Mouse (Mus musculus) stomach, postnatal 0 days (tissue): Measurements from ENCODE around the gene Prx. TPM values are rescaled to one million over a fixed set of nuclear protein-coding genes. Genes with fewer than 3 reads are reported as not detected.

Experiments used
- ATAC-seq: fragments of 200-750 bp; cut with Nextera tagmentation; 2 replicates; pipeline ENCODE4 v1.8.0; 2017; ENCODE audit not compliant: low FRiP score, low TSS enrichment
- DNase-seq: peaks from one replicate; pipeline ENCODE4 v3.0.0-alpha.2; 2016; ENCODE audit warnings: low spot score
- H3K27ac ChIP-seq: fragments of 300-500 bp; sonication (generic); replicated peaks from 2 replicates; pipeline ENCODE4 v1.5.1; 2014; ENCODE audit warnings: mild to moderate bottlenecking, control low read depth
- H3K27me3 ChIP-seq: fragments of 300-500 bp; sonication (generic); 2 replicates; pipeline ENCODE4 v1.6.1; 2014; ENCODE audit warnings: low read length; ENCODE audit not compliant: control insufficient read depth, insufficient read depth
- H3K36me3 ChIP-seq: fragments of 300-500 bp; sonication (generic); 2 replicates; pipeline ENCODE4 v1.6.1; 2014; ENCODE audit warnings: low read length, mixed read lengths; ENCODE audit not compliant: control insufficient read depth, insufficient read depth
- H3K4me1 ChIP-seq: fragments of 300-500 bp; sonication (generic); replicated peaks from 2 replicates; pipeline ENCODE4 v1.6.1; 2014; ENCODE audit warnings: antibody characterized with exemption; ENCODE audit not compliant: control insufficient read depth, insufficient read depth
- H3K4me2 ChIP-seq: fragments of 300-500 bp; sonication (generic); replicated peaks from 2 replicates; pipeline ENCODE4 v1.6.1; 2014; ENCODE audit warnings: low read depth, mild to moderate bottlenecking, control low read depth, moderate library complexity
- H3K4me3 ChIP-seq: fragments of 300-500 bp; sonication (generic); 2 replicates; pipeline ENCODE4 v1.5.1; 2014; ENCODE audit warnings: low read depth, low read length, control low read depth
- H3K9ac ChIP-seq: fragments of 300-500 bp; sonication (generic); 2 replicates; pipeline ENCODE4 v1.6.1; 2014; ENCODE audit warnings: mild to moderate bottlenecking, low read length, control low read depth, mixed read lengths
- H3K9me3 ChIP-seq: fragments of 300-500 bp; sonication (generic); 2 replicates; pipeline ENCODE4 v1.6.1; 2016; ENCODE audit warnings: low read length; ENCODE audit not compliant: control insufficient read depth
- CTCF ChIP-seq: IDR thresholded peaks from 2 replicates; pipeline ENCODE4 v1.5.1; 2016; ENCODE audit warnings: antibody characterized with exemption, low read depth, mild to moderate bottlenecking, moderate library complexity
- EP300 ChIP-seq: optimal IDR thresholded peaks from 2 replicates; pipeline ENCODE3; 2016; ENCODE audit warnings: antibody characterized with exemption
- WGBS: fragments of 180-500 bp; shearing (Covaris S2); extraction: QIAGEN DNeasy Blood & Tissue Kit; methylation state at CpG from one replicate; pipeline ENCODE4 v1.1.7; 2014; 5-methylcytosine and 5-hydroxymethylcytosine counted together
- polyA plus RNA-seq: library from polyadenylated mRNA; unstranded; fragments of >200 nt; fragmentation: Nextera tagmentation; extraction: Ambion mirVana; gene quantifications from 2 replicates; pipeline ENCODE4 v1.2.1, GENCODE M21; 2015

Gene Prx
- polyA plus RNA-seq, 1 experiment from 2014 or later: 2.2 TPM

DNA sequence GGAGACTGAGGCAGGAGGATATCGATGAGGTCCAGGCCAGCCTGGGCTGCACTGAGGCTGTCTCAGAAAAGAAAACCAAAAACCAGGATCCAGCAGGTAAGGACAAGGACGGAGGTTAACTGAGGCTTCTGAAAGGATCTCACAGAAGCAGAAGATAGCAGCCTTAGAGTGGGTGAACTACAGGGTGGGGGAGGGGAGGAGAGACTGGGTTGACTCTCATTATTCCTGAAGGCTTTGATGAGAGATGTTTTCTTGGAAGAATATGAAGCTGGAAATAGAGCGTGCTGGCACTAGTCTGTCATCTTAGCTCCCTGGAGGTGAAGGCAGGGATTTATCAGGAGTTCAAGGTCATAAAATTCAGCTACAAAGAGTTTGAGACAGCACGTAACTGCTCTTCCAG lies 44.7 kb downstream of the Prx start:
- Histone ChIP-seq H3K27me3 (no peaks in the 10 kb centered on the region), H3K27ac (peak overlapping the region; percentile 30; the same call in 1 of the 2 replicates), H3K36me3 (peaks cover 5% of the 10 kb centered on the region; the same call in 1 of the 2 replicates), H3K4me1 (no peaks in the 10 kb centered on the region; the same call in 1 of the 2 replicates), H3K4me2 (no peak overlapping the region), H3K9me3 (no peaks in the 10 kb centered on the region), H3K9ac (no peak overlapping the region), H3K4me3 (no peak overlapping the region)
- whole genome bisulfite sequencing: 74% methylated on average over 4 of the region's 4 CpGs
- TF ChIP-seq CTCF (no peak), EP300 (no peak)
- DNase-seq (no peak), ATAC-seq (no peak)

DNA sequence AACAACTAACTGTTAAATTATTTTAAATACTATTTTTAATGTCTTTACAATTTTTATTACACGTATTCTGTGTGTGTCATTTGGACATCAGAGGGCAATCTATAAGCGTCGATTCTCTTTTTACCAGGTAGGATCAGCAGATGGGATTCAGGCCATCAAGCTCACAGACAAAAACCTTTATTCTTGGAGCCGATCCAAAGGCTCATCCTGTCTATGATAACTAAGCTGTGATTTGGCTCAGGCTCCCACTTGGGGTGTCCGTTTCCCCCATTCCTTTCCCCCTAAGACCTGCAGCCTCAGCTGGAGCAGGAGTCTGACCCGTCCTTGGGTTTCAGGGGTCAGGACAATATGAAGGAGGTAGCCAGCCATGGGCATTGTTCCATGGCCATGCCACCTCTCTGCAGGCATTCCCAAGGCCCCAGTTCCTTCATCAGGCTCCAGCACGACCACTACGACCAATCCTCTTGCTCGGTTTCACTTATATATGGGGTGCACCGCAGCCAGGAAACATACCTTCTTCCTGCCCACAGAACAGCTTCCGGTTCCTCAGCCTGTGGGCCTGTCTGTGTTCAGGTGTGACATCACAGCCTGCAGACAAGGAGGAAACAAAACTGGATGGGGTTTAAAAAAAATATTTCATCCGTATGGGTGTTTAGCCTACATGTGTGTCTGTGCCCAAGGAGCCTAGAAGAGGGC lies 45.7 kb downstream of the Prx start:
- no peak for DNase-seq

DNA sequence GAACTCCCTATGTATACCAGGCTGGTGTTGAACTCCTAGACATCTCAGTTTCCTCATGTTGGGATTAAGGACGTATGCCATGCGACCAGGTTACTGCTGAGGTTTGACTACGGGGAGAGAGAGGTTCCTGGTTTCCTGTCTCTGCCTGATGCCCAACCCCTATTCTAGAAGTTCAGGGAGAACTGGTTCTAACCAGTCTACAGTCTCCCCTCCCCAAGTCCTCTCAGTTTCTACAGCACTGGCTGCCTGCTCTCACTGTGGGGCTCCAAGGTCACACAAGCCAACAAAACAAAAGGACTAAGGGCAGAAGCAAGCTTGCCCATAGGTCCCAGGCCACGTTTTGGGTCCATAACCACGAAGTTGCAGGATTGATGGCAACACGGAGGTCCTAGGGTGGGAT lies 50.5 kb downstream of the Prx start:
- H3K27me3 ChIP-seq: no peaks in the 10 kb centered on the region
- no peaks in the 10 kb centered on the region for H3K4me1 ChIP-seq
- no peaks in the 10 kb centered on the region for H3K9me3 ChIP-seq
- 66% methylated on average over 6 of the region's 6 CpGs for WGBS
- TF ChIP-seq EP300 (no peak), CTCF (no peak)
- H3K4me3 ChIP-seq: no peak overlapping the region
- no peak overlapping the region for H3K4me2 ChIP-seq
- H3K9ac ChIP-seq: no peak overlapping the region
- no peaks in the 10 kb centered on the region for H3K36me3 ChIP-seq
- no peak for DNase-seq
- no peak overlapping the region for H3K27ac ChIP-seq
- no peak for ATAC-seq

More for the DNA sequence above, 45.7 kb downstream of the Prx start:
- 84% methylated on average over 12 of the region's 12 CpGs for WGBS
- Histone ChIP-seq H3K27ac (no peak overlapping the region), H3K4me3 (no peak overlapping the region), H3K9ac (no peak overlapping the region), H3K36me3 (no peaks in the 10 kb centered on the region), H3K4me1 (no peaks in the 10 kb centered on the region; the same call in 1 of the 2 replicates), H3K4me2 (no peak overlapping the region), H3K9me3 (no peaks in the 10 kb centered on the region), H3K27me3 (no peaks in the 10 kb centered on the region)
- no peak for ATAC-seq
- TF ChIP-seq CTCF (no peak), EP300 (no peak)

DNA sequence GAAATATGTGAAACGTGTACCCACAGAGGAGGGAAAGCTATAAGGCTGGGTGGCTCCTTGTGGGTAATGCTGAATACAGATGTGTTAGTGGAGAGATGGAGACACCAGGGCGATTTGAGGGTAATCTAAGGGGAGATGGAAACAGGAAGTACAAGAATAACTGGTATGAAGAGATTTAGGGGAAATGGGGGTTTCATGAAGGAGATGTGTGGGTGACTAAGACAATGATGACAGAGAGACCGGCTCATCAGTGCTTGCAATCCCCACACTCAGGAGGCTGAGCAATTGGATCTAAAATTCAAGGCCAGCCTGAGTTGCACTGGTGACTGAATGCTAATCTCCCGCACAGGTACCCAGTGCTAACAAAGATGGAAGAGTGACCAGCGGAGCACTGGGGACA lies 52.9 kb downstream of the Prx start:
- Histone ChIP-seq H3K27me3 (no peaks in the 10 kb centered on the region), H3K36me3 (no peaks in the 10 kb centered on the region), H3K27ac (no peak overlapping the region), H3K9ac (no peak overlapping the region), H3K4me3 (peak overlapping the region; percentile 57), H3K9me3 (no peaks in the 10 kb centered on the region), H3K4me1 (no peaks in the 10 kb centered on the region), H3K4me2 (peak overlapping the region; percentile 65)
- ATAC-seq: no peak
- TF ChIP-seq EP300: no peak
- TF ChIP-seq CTCF: no peak
- no peak for DNase-seq
- 43% methylated on average over 5 of the region's 5 CpGs for WGBS

DNA sequence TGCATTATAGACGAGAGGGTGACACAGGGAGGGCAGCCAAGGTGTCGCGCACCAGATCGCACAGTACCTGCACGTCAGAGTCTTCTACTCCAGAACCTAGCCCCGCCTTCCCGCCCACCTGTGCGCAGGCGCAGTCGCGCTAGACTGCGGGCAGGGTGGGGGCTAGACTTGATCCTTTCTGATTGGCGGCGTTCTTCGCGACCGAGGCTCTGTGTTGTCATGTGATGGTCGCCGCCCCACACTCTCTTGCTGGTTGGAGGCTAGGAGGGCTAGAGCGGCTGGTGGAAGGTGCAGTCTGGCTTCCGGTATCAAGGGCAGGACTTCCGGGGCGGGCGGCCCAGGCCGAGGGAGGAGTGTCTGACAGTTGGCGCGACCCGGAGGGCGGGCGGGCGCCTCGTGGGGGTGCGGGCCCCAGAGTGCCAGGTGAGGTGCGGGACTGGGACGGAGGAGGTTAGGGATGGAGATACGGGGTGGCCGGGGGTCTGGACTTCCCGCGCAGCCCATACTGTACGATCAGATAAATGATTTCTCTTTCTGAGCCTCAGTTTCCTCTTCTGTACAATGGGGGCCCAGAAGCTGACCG lies 53.9 kb downstream of the Prx start, which contains the start of the genes Pld3 and 2310022A10Rik:
Gene Pld3 (minus strand): TSS at position 288 of the 583 bp plus-strand sequence.
Gene 2310022A10Rik (plus strand): TSS at position 303 of the 583 bp plus-strand sequence.
- H3K27me3 ChIP-seq: no peaks in the 10 kb centered on the region
- WGBS: 1% methylated on average over 37 of the region's 41 CpGs
- peak within 1 kb of the TSS; percentile 56 for H3K27ac ChIP-seq

More for the DNA sequence above, 53.9 kb downstream of the Prx start, which contains the start of the genes Pld3 and 2310022A10Rik:
- H3K4me2 ChIP-seq: peak within 1 kb of the TSS; percentile 65
- H3K4me3 ChIP-seq: peak within 1 kb of the TSS; percentile 57
- H3K9me3 ChIP-seq: no peaks in the 10 kb centered on the region
- no peaks in the 10 kb centered on the region for H3K36me3 ChIP-seq
- TF ChIP-seq EP300 (no peak), CTCF (no peak)
- DNase-seq: peak; percentile 99
- peak; percentile 100 for ATAC-seq
- H3K4me1 ChIP-seq: no peaks in the 10 kb centered on the region
- H3K9ac ChIP-seq: peak within 1 kb of the TSS; percentile 71
